Mouse (Mus musculus): Measurements from ENCODE around the gene Gm26566. TPM values are rescaled to one million over a fixed set of nuclear protein-coding genes. Genes with fewer than 3 reads are reported as not detected.

The Gm26566 gene
- 1 to 10 TPM; 1.8 to 2.0 TPM for total RNA-seq (2021)

GRCm38 (mm10) chr4:88721791-88722721 lies at the start of gene Gm26566, which contains the start of gene Klhl9:
Gene Gm26566 (plus strand): TSS chr4:88721805.
Gene Klhl9 (minus strand): TSS chr4:88722465.
- intact Hi-C loops (cut with DNase I), result no loop called here
- DNase-seq (ENCODE audit: extremely low spot score in 1 of 2, low spot score in 2 of 2), result peak; percentile 88 to 95

GRCm38 (mm10) chr4:88676824-88677223 lies 44.8 kb upstream of the Gm26566 start, which contains the start of gene Ifna16:
Gene Ifna16 (minus strand): TSS chr4:88676924.
- intact Hi-C loops (cut with DNase I), result no loop called here
- no peak for DNase-seq (ENCODE audit: extremely low spot score in 1 of 2, low spot score in 2 of 2)

GRCm38 (mm10) chr4:88680362-88680761 lies 41.2 kb upstream of the Gm26566 start:
- DNase-seq (ENCODE audit: extremely low spot score in 1 of 2, low spot score in 2 of 2), result no peak
- intact Hi-C loops (cut with DNase I), result loop anchor here (10.0 kb wide), 1 partner anchor 144 kb away; the partner anchor contains the start of gene Ifna6

- intact Hi-C loops (cut with DNase I), result loop anchor here (10.0 kb wide), 1 partner anchor 143 kb away; the partner anchor contains the start of gene Ifna6
- DNase-seq (ENCODE audit: extremely low spot score in 1 of 2, low spot score in 2 of 2), result no peak
Observed at GRCm38 (mm10) chr4:88681353-88681752, 40.3 kb upstream of the Gm26566 start.

- intact Hi-C loops (cut with DNase I), result loop anchor here (10.0 kb wide), 1 partner anchor 141 kb away; the partner anchor contains the start of gene Ifna6
Observed at GRCm38 (mm10) chr4:88683812-88684211, 37.8 kb upstream of the Gm26566 start, which contains the start of gene Ifna2. Gene Ifna2 (minus strand): TSS chr4:88683912.

GRCm38 (mm10) chr4:88691259-88691658 lies 30.3 kb upstream of the Gm26566 start, which contains the start of gene Ifnab:
Gene Ifnab (minus strand): TSS chr4:88691359.
- DNase-seq (ENCODE audit: extremely low spot score in 1 of 2, low spot score in 2 of 2), result no peak
- intact Hi-C loops (cut with DNase I), result no loop called here

More at GRCm38 (mm10) chr4:88683812-88684211, 37.8 kb upstream of the Gm26566 start, which contains the start of gene Ifna2:
- DNase-seq (ENCODE audit: extremely low spot score in 1 of 2, low spot score in 2 of 2), result no peak

GRCm38 (mm10) chr4:88692537-88692936 lies 29.1 kb upstream of the Gm26566 start:
- intact Hi-C loops (cut with DNase I), result no loop called here
- no peak for DNase-seq (ENCODE audit: extremely low spot score in 1 of 2, low spot score in 2 of 2)

GRCm38 (mm10) chr4:88693392-88693791 lies 28.2 kb upstream of the Gm26566 start:
- intact Hi-C loops (cut with DNase I), result no loop called here
- no peak for DNase-seq (ENCODE audit: extremely low spot score in 1 of 2, low spot score in 2 of 2)

- DNase-seq (ENCODE audit: extremely low spot score in 1 of 2, low spot score in 2 of 2), result peak; percentile 63 to 75
- intact Hi-C loops (cut with DNase I), result loop anchor here (5.0 kb wide), 1 partner anchor 41 kb away; no protein-coding TSS in a partner anchor
Observed at GRCm38 (mm10) chr4:88696237-88696884, 25.2 kb upstream of the Gm26566 start.

- intact Hi-C loops (cut with DNase I), result loop anchor here (5.0 kb wide), 1 partner anchor 40 kb away; no protein-coding TSS in a partner anchor
Observed at GRCm38 (mm10) chr4:88697108-88697507, 24.5 kb upstream of the Gm26566 start.

GRCm38 (mm10) chr4:88697753-88698152 lies 23.9 kb upstream of the Gm26566 start:
- intact Hi-C loops (cut with DNase I), result loop anchor here (5.0 kb wide), 1 partner anchor 40 kb away; no protein-coding TSS in a partner anchor
- DNase-seq (ENCODE audit: extremely low spot score in 1 of 2, low spot score in 2 of 2), result no peak

More at GRCm38 (mm10) chr4:88697108-88697507, 24.5 kb upstream of the Gm26566 start:
- no peak for DNase-seq (ENCODE audit: extremely low spot score in 1 of 2, low spot score in 2 of 2)

GRCm38 (mm10) chr4:88698781-88699180 lies 22.8 kb upstream of the Gm26566 start:
- intact Hi-C loops (cut with DNase I), result loop anchor here (5.0 kb wide), 1 partner anchor 39 kb away; no protein-coding TSS in a partner anchor
- no peak for DNase-seq (ENCODE audit: extremely low spot score in 1 of 2, low spot score in 2 of 2)

GRCm38 (mm10) chr4:88699301-88699700 lies 22.3 kb upstream of the Gm26566 start:
- no peak for DNase-seq (ENCODE audit: extremely low spot score in 1 of 2, low spot score in 2 of 2)
- intact Hi-C loops (cut with DNase I), result loop anchor here (5.0 kb wide), 1 partner anchor 38 kb away; no protein-coding TSS in a partner anchor

GRCm38 (mm10) chr4:88705924-88706323 lies 15.7 kb upstream of the Gm26566 start:
- DNase-seq (ENCODE audit: extremely low spot score in 1 of 2, low spot score in 2 of 2), result no peak
- intact Hi-C loops (cut with DNase I), result no loop called here

GRCm38 (mm10) chr4:88707128-88707826 lies 14.3 kb upstream of the Gm26566 start:
- intact Hi-C loops (cut with DNase I), result no loop called here
- no peak for DNase-seq (ENCODE audit: extremely low spot score in 1 of 2, low spot score in 2 of 2)

GRCm38 (mm10) chr4:88714281-88714680 lies 7.3 kb upstream of the Gm26566 start:
- intact Hi-C loops (cut with DNase I), result no loop called here
- no peak for DNase-seq (ENCODE audit: extremely low spot score in 1 of 2, low spot score in 2 of 2)

GRCm38 (mm10) chr4:88715059-88715458 lies 6.5 kb upstream of the Gm26566 start:
- no peak for DNase-seq (ENCODE audit: extremely low spot score in 1 of 2, low spot score in 2 of 2)
- intact Hi-C loops (cut with DNase I), result no loop called here

- DNase-seq (ENCODE audit: extremely low spot score in 1 of 2, low spot score in 2 of 2), result no peak
- intact Hi-C loops (cut with DNase I), result no loop called here
Observed at GRCm38 (mm10) chr4:88718715-88719114, 2.9 kb upstream of the Gm26566 start.
